Mouse (Mus musculus) ES-E14 (cell line): ENCODE data around the gene Cactin. TPM values are rescaled to one million over a fixed set of nuclear protein-coding genes. Genes with fewer than 3 reads are reported as not detected.

Experiments
- DNase-seq: peaks from one replicate; pipeline ENCODE4 v3.0.0-alpha.2; 2013; ENCODE audit warnings: low read depth, low spot score
- H3K27ac ChIP-seq: 2 replicates; pipeline ENCODE4 v1.5.1; 2012; ENCODE audit warnings: low read depth, mild to moderate bottlenecking, low read length, moderate library complexity, mixed read lengths; ENCODE audit not compliant: poor library complexity, insufficient read depth, severe bottlenecking
- H3K36me3 ChIP-seq: 2 replicates; pipeline ENCODE4 v1.6.1; 2012; ENCODE audit warnings: mild to moderate bottlenecking, low read length, moderate library complexity, mixed read lengths; ENCODE audit not compliant: control insufficient read depth, poor library complexity, insufficient read depth, severe bottlenecking
- H3K4me1 ChIP-seq, 2 experiments: fragments of 150-350 bp in 1 of 2; sonication (generic) in 1 of 2; 2 replicates each; pipeline ENCODE4 v1.6.1; 2012; ENCODE audit warnings: low read length in 2 of 2, mild to moderate bottlenecking in 1 of 2, mixed read lengths in 1 of 2; ENCODE audit not compliant: control insufficient read depth in 2 of 2, insufficient read depth in 2 of 2, poor library complexity in 1 of 2
- H3K4me3 ChIP-seq, 2 experiments: fragments of 150-350 bp in 1 of 2; sonication (generic) in 1 of 2; 2 replicates each; pipeline ENCODE4 v1.5.1; 2012; ENCODE audit warnings: low read length in 2 of 2, low read depth in 1 of 2, mild to moderate bottlenecking in 1 of 2, mixed read lengths in 1 of 2; ENCODE audit not compliant: insufficient read depth in 1 of 2, poor library complexity in 1 of 2, severe bottlenecking in 1 of 2
- H3K9ac ChIP-seq: 2 replicates; pipeline ENCODE4 v1.6.1; 2012; ENCODE audit warnings: low read depth, mild to moderate bottlenecking, low read length, mixed read lengths; ENCODE audit not compliant: poor library complexity, insufficient read depth, severe bottlenecking
- H3K9me3 ChIP-seq: fragments of 150-350 bp; sonication (generic); 2 replicates; pipeline ENCODE4 v1.6.1; 2012; ENCODE audit warnings: low read depth, mild to moderate bottlenecking, low read length; ENCODE audit not compliant: control insufficient read depth, insufficient read depth
- CHD2 ChIP-seq: IDR thresholded peaks from 2 replicates; pipeline ENCODE4 v1.6.1; 2014; ENCODE audit warnings: mild to moderate bottlenecking, low read depth, low read length, inconsistent platforms
- HCFC1 ChIP-seq: IDR thresholded peaks from 2 replicates; pipeline ENCODE4 v1.6.1; 2012; ENCODE audit warnings: low read length, inconsistent platforms, borderline replicate concordance; ENCODE audit not compliant: insufficient read depth
- MAFK ChIP-seq: IDR thresholded peaks from 2 replicates; pipeline ENCODE4 v1.6.1; 2014; ENCODE audit warnings: mild to moderate bottlenecking, low read depth, low read length, inconsistent platforms; ENCODE audit not compliant: insufficient read depth
- ZC3H11A ChIP-seq: IDR thresholded peaks from 2 replicates; pipeline ENCODE4 v1.6.1; 2012; ENCODE audit warnings: low read depth, mild to moderate bottlenecking, inconsistent platforms, low read length, borderline replicate concordance
- ZNF384 ChIP-seq: IDR thresholded peaks from 2 replicates; pipeline ENCODE4 v1.6.1; 2012; ENCODE audit warnings: low read depth, low read length, inconsistent platforms
- in situ Hi-C, 2 experiments: fragments of 600-800 bp; cut with MboI; formaldehyde crosslinking; loops; one replicate each; pipeline ENCODE4 v1.15.1; 2025; ENCODE audit warnings: low sequenced_read_pairs in 2 of 2, inconsistent platforms in 1 of 2; ENCODE audit not compliant: unreplicated experiment in 2 of 2
- total RNA-seq: library from RNA; depleted of rRNA; stranded (reverse); fragments of 300-350 nt; gene quantifications from 2 replicates; pipeline ENCODE4 v1.2.3, GENCODE M21; 2012

Cactin gene
- total RNA-seq, 1 experiment = 54.9 TPM

- Histone ChIP-seq H3K9me3 (no peaks in the 10 kb centered on the region), H3K9ac (no peak overlapping the region), H3K27ac (no peak overlapping the region), H3K4me3 (no peak overlapping the region), H3K4me1 (peaks cover 2 to 31% of the 10 kb centered on the region in 2 experiments), H3K36me3 (no peaks in the 10 kb centered on the region)
- in situ Hi-C loops = no loop called here
- no peak for TF ChIP-seq HCFC1
- no peak for TF ChIP-seq ZC3H11A
- TF ChIP-seq MAFK = no peak
- TF ChIP-seq CHD2 = no peak
- TF ChIP-seq ZNF384 = no peak
- DNase-seq = no peak
These were observed 34.3 kb upstream of the Cactin start for GRCm38 (mm10) chr10:81286586-81286985.

- Histone ChIP-seq H3K9me3 (no peaks in the 10 kb centered on the region), H3K4me3 (peak overlapping the region in 1 of 2 experiments; percentile 47; a peak in 2 of 4 replicates), H3K27ac (no peak overlapping the region), H3K9ac (no peak overlapping the region), H3K4me1 (peaks cover 4 to 33% of the 10 kb centered on the region in 2 experiments), H3K36me3 (no peaks in the 10 kb centered on the region)
- TF ChIP-seq ZNF384 (no peak), ZC3H11A (no peak), MAFK (no peak), HCFC1 (no peak), CHD2 (no peak)
- in situ Hi-C loops = no loop called here
- DNase-seq = peak; percentile 77
These were observed 33.3 kb upstream of the Cactin start for GRCm38 (mm10) chr10:81287513-81288157.

- TF ChIP-seq MAFK (no peak), ZC3H11A (no peak), ZNF384 (no peak), CHD2 (no peak), HCFC1 (no peak)
- in situ Hi-C loops = no loop called here
- no peak overlapping the region for H3K9ac ChIP-seq
- H3K36me3 ChIP-seq = no peaks in the 10 kb centered on the region
- peak overlapping the region; percentile 21 to 47; a peak in 3 of 4 replicates for H3K4me3 ChIP-seq
- H3K27ac ChIP-seq = no peak overlapping the region
- peaks cover 4 to 29% of the 10 kb centered on the region in 2 experiments for H3K4me1 ChIP-seq
- peak; percentile 76 for DNase-seq
- H3K9me3 ChIP-seq = no peaks in the 10 kb centered on the region
These were observed 32.3 kb upstream of the Cactin start for GRCm38 (mm10) chr10:81288601-81289000.

- in situ Hi-C loops = no loop called here
- Histone ChIP-seq H3K9ac (no peak overlapping the region), H3K4me1 (peaks cover 4 to 30% of the 10 kb centered on the region in 2 experiments), H3K9me3 (no peaks in the 10 kb centered on the region), H3K4me3 (no peak overlapping the region), H3K27ac (no peak overlapping the region), H3K36me3 (no peaks in the 10 kb centered on the region)
- TF ChIP-seq ZC3H11A (peak; percentile 18; the same call in 1 of the 2 replicates), CHD2 (no peak)
- peak; percentile 78 for DNase-seq
These were observed 31.6 kb upstream of the Cactin start for GRCm38 (mm10) chr10:81289278-81289677.

GRCm38 (mm10) chr10:81289811-81290210 lies 31.1 kb upstream of the Cactin start:
- Histone ChIP-seq H3K4me3 (no peak overlapping the region), H3K9me3 (no peaks in the 10 kb centered on the region)

More at GRCm38 (mm10) chr10:81289811-81290210, 31.1 kb upstream of the Cactin start:
- in situ Hi-C loops = no loop called here
- Histone ChIP-seq H3K9ac (no peak overlapping the region), H3K4me1 (peaks cover 4 to 32% of the 10 kb centered on the region in 2 experiments), H3K27ac (no peak overlapping the region), H3K36me3 (no peaks in the 10 kb centered on the region)
- TF ChIP-seq ZNF384 = no peak
- no peak for TF ChIP-seq HCFC1
- TF ChIP-seq CHD2 = no peak
- no peak for TF ChIP-seq MAFK
- no peak for TF ChIP-seq ZC3H11A
- DNase-seq = no peak
